Mouse (Mus musculus): ENCODE measurements around the gene Wdr54. TPM values are rescaled to one million over a fixed set of nuclear protein-coding genes. Genes with fewer than 3 reads are reported as not detected.

Gene Wdr54
- total RNA-seq, 2 experiments from 2014 or later: 33.0 to 33.3 TPM

DNA sequence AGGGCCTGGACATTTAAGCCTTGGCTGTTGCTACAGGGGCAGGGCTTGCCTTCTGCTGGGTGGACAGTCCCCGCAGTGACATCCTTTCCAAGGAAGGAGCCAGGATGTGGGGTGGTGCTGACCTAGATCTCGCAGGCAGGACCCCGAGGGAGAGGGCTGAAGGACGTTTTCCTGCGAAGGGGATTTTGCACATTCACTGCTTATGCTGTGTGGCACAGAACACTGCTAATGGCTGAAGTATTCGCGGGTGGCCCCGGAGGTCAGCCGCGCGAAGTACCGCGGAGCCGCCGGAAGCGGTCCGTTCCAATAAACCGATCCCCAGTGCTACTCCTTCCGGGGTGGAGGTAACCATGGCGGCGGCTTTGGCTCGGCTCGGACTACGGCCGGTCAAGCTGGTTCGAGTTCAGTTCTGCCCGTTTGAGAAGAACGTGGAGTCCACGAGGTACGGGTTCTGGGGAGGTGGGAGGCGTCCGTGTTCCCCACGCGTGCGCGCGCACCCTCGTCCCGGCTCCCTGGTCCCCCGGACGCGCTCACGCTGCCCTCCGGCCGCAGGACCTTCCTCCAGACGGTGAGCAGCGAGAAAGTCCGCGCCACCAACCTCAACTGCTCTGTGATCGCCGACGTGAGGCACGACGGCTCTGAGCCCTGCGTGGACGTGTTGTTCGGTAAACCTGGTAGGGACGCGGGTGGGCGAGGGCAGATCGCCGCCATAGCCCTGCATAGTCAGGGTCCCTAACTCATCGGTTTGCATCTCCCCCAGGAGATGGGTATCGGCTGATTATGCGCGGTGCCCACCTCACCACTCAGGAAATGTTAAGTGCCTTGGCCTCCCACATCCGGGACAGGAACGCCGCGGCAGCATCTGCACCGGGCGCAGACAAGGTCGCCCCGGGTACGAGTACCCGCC, 47.2 kb downstream of the Wdr54 start, which contains the start of gene Mrpl53:
Gene Mrpl53, plus strand, starts transcription at position 279 of the 907 bp plus-strand sequence.
- DNase-seq (ENCODE audit: low spot score in 2 of 2): peak; percentile 79 to 81

DNA sequence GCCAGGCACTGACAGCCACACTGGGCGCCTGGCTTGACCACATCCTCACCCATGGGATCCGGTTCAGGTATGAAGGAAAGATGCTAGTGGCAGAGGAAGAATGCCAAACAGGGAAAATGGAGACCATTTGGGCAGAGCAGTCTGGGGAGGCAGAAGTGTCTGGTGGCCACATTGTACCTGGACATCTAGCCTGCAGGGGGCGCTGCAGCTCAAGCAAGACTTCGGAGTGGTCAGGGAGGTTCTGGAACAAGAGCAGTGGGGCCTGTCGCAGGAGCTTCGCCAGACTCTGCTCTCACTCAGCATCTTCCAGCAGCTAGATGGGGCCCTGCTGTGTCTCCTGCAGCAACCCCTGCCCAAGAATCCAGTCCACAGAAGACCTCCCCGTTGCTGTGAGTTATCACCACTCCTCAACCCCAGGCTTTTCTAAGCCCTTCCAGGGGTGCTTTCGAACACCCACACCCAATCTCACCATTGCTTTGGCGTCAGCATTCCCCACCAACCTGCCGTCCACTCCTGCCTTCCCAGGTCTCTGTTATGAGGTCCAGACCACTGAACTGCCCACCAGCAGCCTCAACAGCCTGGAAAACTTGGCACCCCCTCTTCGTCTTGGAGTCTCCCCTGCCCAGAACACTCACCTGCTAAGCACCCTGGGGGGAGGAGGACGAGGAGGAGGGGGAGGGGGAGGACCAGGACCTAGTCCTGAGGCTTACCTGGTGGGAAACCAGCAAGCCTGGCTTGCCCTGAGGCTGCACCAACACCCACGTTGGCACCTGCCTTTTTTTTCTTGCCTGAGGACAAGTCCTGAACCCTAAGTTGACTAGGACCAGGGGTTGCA, 48.4 kb downstream of the Wdr54 start:
- peak; percentile 72 to 77 for DNase-seq (ENCODE audit: low spot score in 2 of 2)

DNA sequence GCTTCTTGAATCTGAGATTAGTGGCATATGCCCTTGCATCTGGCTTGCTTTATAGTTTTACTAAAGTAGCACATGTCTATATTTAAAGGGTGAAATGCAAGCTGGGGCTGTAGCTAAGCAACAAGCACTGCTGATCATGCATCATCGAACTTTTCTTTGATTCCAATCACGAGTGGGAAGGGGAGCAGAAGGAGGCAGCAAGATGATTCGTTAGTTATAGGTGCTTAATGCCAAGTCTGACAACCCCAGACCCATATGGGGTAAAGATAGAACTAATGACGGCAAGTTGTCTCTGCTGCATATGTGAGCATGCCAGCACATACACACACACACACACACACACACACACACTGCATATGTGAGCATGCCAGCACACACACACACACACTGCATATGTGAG, 52.0 kb downstream of the Wdr54 start:
- DNase-seq (ENCODE audit: low spot score in 2 of 2): no peak

DNA sequence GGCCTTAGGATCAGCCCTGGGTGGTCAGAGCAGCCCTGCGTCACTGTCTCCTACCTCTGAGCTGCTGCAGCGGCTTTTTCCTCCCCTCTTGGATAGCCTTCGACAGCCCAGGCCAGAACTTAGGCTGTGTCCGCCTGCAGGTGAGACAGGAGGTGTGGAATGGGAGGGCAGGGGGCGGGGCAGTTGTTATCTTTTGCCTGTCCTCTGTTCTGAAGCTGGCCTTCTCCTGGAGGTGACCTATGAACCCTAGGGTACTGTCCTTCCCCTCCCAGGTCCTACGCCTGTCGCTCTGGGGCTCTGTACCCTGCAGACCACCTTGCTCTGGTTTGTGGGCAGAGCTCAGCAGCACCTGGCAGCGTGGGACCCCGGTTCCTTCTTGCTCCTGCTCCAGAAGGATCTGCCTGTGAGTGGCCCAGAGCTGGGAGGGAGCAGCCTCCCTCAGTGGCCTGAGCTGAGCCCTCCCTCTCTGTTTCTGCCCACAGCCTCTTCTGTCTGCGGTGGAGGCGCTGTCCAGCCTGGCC, 53.0 kb downstream of the Wdr54 start:
- DNase-seq (ENCODE audit: low spot score in 2 of 2): no peak

DNA sequence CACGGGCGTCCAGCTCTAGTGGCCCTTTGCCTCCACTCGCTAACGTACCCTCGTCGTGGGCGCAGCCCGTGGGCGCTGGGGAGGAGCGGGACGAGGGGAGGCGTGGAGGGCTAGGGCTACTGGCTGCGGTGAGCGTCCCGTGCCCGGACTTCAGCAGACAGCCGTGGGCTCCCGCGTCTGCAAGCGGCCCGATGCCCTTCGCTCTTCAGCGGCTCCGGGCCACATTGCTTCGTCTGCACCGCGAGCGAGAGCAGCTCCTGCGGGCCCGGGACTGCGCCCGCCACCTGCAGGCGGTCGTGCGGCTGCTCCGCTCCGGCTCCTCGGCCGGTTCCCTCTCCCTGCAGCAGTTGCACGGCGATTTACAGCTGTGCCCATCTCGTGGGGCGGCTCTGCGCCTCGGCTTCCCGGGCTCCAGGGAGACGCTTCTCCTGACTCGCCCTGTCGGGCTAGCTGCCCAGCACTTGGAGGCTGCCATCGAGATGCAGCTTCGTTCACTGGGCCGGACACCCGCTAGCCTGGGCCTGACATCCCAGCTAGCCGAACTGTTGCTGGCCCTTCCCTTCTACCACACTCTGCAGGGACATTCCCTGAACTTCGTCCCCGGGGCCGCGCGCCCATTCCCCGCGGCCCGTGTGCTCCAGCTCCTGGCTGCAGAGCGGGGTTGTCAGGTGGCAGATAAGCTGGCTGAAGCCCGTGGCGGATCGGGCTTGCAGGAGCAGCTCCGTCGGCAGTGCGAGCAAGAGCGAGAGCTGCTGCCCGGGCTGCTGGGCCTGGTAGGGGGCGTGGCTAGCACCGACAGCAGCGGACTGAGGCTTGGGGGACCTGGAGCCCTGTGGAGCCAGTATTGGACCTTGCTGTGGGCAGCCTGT, 54.3 kb downstream of the Wdr54 start:
- peak in 1 of 2 experiments; percentile 56 for DNase-seq (ENCODE audit: low spot score in 2 of 2)

DNA sequence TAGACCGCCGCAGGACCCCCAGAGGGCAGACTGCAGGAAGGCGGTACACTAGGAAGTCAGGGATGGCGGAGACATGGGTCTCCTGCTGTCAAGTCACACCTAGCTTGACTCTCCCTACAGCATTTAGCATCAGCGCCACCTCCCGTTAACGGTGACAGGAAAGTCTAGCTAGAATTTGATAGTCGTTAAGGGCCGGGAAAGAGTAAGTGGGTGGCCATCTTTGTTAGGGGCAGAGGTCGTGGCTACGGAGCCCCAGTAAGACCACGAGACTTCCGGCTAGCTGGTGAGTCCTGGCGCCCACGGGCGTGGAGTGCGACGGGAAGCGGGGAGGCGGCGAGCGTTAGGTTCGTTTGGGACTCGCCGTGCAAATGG, 54.9 kb downstream of the Wdr54 start, which contains the start of the genes Ccdc142 and Gm42688:
Gene Ccdc142, plus strand, starts transcription at position 286 of the 372 bp plus-strand sequence.
Gene Gm42688, plus strand, starts transcription at position 302 of the 372 bp plus-strand sequence.
- peak; percentile 85 to 88 for DNase-seq (ENCODE audit: low spot score in 2 of 2)

Other genes with a start within 250 kb of the Wdr54 start
- 10 to 100 TPM; 37.8 to 41.2 TPM for gene Sema4f, start 216.6 kb downstream of the Wdr54 start, total RNA-seq (2021)
- gene M1ap, start 209.5 kb downstream of the Wdr54 start, total RNA-seq (2021): not detected
- gene Dok1, start 122.9 kb downstream of the Wdr54 start, total RNA-seq (2021): 1 to 10 TPM; 1.8 to 2.7 TPM
- gene Loxl3, start 122.2 kb downstream of the Wdr54 start, total RNA-seq (2021): 1 to 10 TPM; 2.0 to 2.2 TPM
- gene Aup1, start 101.9 kb downstream of the Wdr54 start, total RNA-seq (2021): 100 to 1,000 TPM; 114 to 121 TPM
- 10 to 100 TPM; 37.7 to 46.2 TPM for gene Htra2, start 101.1 kb downstream of the Wdr54 start, total RNA-seq (2021)
- gene Dqx1, start 98.6 kb downstream of the Wdr54 start, total RNA-seq (2021): under 1 TPM; 0.56 to 0.93 TPM
- not detected for gene Tlx2, start 86.1 kb downstream of the Wdr54 start, total RNA-seq (2021)
- 10 to 100 TPM; 27.0 to 30.3 TPM for gene Pcgf1, start 78.5 kb downstream of the Wdr54 start, total RNA-seq (2021)
- not detected for gene Lbx2, start 70.0 kb downstream of the Wdr54 start, total RNA-seq (2021)
- gene Ccdc142, start 54.8 kb downstream of the Wdr54 start, total RNA-seq (2021): 1 to 10 TPM; 3.7 to 6.2 TPM
- gene Gm42688, start 54.8 kb downstream of the Wdr54 start, total RNA-seq (2021): 1 to 10 TPM; 5.0 to 5.4 TPM
- 10 to 100 TPM; 54.5 to 59.6 TPM for gene Mrpl53, start 47.4 kb downstream of the Wdr54 start, total RNA-seq (2021)
- gene Mogs, start 40.9 kb downstream of the Wdr54 start, total RNA-seq (2021): 10 to 100 TPM; 29.6 to 31.8 TPM
- gene Wbp1, start 34.8 kb downstream of the Wdr54 start, total RNA-seq (2021): 10 to 100 TPM; 37.2 to 40.2 TPM
- 10 to 100 TPM; 23.1 to 26.3 TPM for gene Ino80b, start 31.0 kb downstream of the Wdr54 start, total RNA-seq (2021)
- gene Rtkn, start 20.9 kb downstream of the Wdr54 start, total RNA-seq (2021): 10 to 100 TPM; 88.3 to 88.8 TPM
- gene 1700003E16Rik, start within 50 bp of the Wdr54 start, total RNA-seq (2021): 10 to 100 TPM; 33.9 to 35.7 TPM
- gene Dctn1, start 9.5 kb upstream of the Wdr54 start, total RNA-seq (2021): 100 to 1,000 TPM; 369 to 374 TPM
- gene Slc4a5, start 63.4 kb upstream of the Wdr54 start, total RNA-seq (2021): under 1 TPM; 0.09 to 0.21 TPM
- gene Mthfd2, start 169.5 kb upstream of the Wdr54 start, total RNA-seq (2021): 1 to 10 TPM; 6.5 to 6.7 TPM
- gene Mob1a, start 169.6 kb upstream of the Wdr54 start, total RNA-seq (2021): 10 to 100 TPM; 17.9 to 22.5 TPM
- gene Bola3, start 192.8 kb upstream of the Wdr54 start, total RNA-seq (2021): 10 to 100 TPM; 49.3 to 49.5 TPM

All from left cerebral cortex, adult 18-20 months (tissue).